Mouse (Mus musculus) cerebellum, postnatal 14 days (tissue): ENCODE data around the gene Vkorc1l1.

Source experiments
- DNase-seq, 2 experiments: peaks; one replicate each; pipeline ENCODE4 v3.0.0; 2021; ENCODE audit warnings: mixed read lengths in 2 of 2

The Vkorc1l1 gene

GRCm38 (mm10) chr5:130002301-130003146 lies 60.8 kb downstream of the Vkorc1l1 start, which contains the start of gene Gusb:
Gusb (minus strand) TSS chr5:130003049.
- DNase-seq, result peak; percentile 70 to 78

- DNase-seq, result no peak
Measured at GRCm38 (mm10) chr5:130003229-130003628, 61.5 kb downstream of the Vkorc1l1 start.

- DNase-seq, result no peak
Measured at GRCm38 (mm10) chr5:130007344-130007743, 65.6 kb downstream of the Vkorc1l1 start.

- no peak for DNase-seq
Measured at GRCm38 (mm10) chr5:130008034-130008590, 66.3 kb downstream of the Vkorc1l1 start.

- DNase-seq, result no peak
Measured at GRCm38 (mm10) chr5:130009784-130010183, 68.0 kb downstream of the Vkorc1l1 start.

- DNase-seq, result no peak
Measured at GRCm38 (mm10) chr5:130010961-130011360, 69.2 kb downstream of the Vkorc1l1 start.

GRCm38 (mm10) chr5:130015104-130015503 lies 73.3 kb downstream of the Vkorc1l1 start:
- DNase-seq, result no peak

GRCm38 (mm10) chr5:130019461-130019860 lies 77.7 kb downstream of the Vkorc1l1 start:
- DNase-seq, result no peak

GRCm38 (mm10) chr5:130021361-130021966 lies 79.7 kb downstream of the Vkorc1l1 start:
- DNase-seq, result peak; percentile 38 to 42

GRCm38 (mm10) chr5:130022366-130022765 lies 80.6 kb downstream of the Vkorc1l1 start:
- DNase-seq, result no peak

GRCm38 (mm10) chr5:130023067-130023766 lies 81.4 kb downstream of the Vkorc1l1 start:
- DNase-seq, result no peak

GRCm38 (mm10) chr5:130023767-130024539 lies 82.2 kb downstream of the Vkorc1l1 start:
- peak; percentile 85 to 86 for DNase-seq

- DNase-seq, result no peak
Measured at GRCm38 (mm10) chr5:130027134-130027533, 85.4 kb downstream of the Vkorc1l1 start.

- no peak for DNase-seq
Measured at GRCm38 (mm10) chr5:130027696-130028095, 85.9 kb downstream of the Vkorc1l1 start.

GRCm38 (mm10) chr5:130029142-130029897 lies 87.5 kb downstream of the Vkorc1l1 start, which contains the start of the genes Asl and Crcp:
Asl (minus strand) TSS chr5:130029247.
Crcp (plus strand) TSS chr5:130029290.
- peak; percentile 88 to 90 for DNase-seq

- DNase-seq, result no peak
Measured at GRCm38 (mm10) chr5:130031410-130032390, 89.9 kb downstream of the Vkorc1l1 start.

GRCm38 (mm10) chr5:130033869-130034268 lies 92.1 kb downstream of the Vkorc1l1 start:
- no peak for DNase-seq
